29 mouse cellular contexts compared by ENCODE assay signal in the genomic region with DNA sequence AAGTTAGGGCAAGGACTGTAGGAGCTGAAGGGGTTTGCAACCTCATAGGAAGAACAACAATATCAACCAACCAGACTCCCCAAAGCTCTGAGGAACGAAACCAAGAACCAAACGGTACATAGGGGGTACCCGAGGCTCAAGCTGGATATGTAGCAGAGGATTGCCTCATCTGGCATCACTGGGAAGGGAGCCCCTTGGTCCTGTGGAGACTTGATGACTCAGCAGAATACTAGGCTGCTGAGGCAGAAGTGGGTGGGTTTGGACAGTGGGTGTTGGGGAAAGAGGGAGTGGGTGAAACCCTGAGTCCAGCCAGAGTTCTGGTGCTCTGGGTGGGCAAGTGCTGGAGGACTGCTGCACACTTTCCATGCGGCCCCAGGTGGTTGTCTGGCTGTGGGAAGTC. TPM values are rescaled to one million over a fixed set of nuclear protein-coding genes. Genes with fewer than 3 reads are reported as not detected.
DNase-seq lines count a peak whose midpoint lies in the region; ATAC-seq and TF ChIP-seq lines count a peak whose summit lies in the region.
"Had no signal": no experiment of that assay in that cellular context is flagged by ENCODE, and none has a peak within 500 bp of the region (broad histone marks: within the 10 kb centered on the region; RNA-seq: fewer than 3 reads in every experiment).

No protein-coding gene starts in this region.

- no peak for DNase-seq in hindbrain, embryonic 11.5 days (ENCODE audit: low spot score)
- DNase-seq in limb, embryonic 11.5 days (ENCODE audit: low spot score) = no peak
- DNase-seq in limb, embryonic 10.5 days (ENCODE audit: low spot score) = no peak
- DNase-seq in ES-E14 (ENCODE audit: low read depth, low spot score) = no peak
- DNase-seq: adrenal gland, adult 2 months; adrenal gland, postnatal 10 days; adrenal gland, postnatal 25 days; cerebellum, adult 11 months; cerebellum, adult 18-20 months; cerebellum, adult 8-10 months; cerebellum, adult 9-11 months; cerebellum, postnatal 14 days; cerebellum, postnatal 36 days; embryo, embryonic 11 days had no signal

- no peaks in the 10 kb centered on the region for H3K4me1 ChIP-seq in hindbrain, embryonic 12.5 days
- no peaks in the 10 kb centered on the region for H3K4me1 ChIP-seq in hindbrain, embryonic 11.5 days (replicated peaks; ENCODE audit: control insufficient read depth, insufficient read depth, low read length)
- H3K4me1 ChIP-seq in limb, embryonic 11.5 days (ENCODE audit: control insufficient read depth, insufficient read depth, low read length) = no peaks in the 10 kb centered on the region
- H3K4me1 ChIP-seq in limb, embryonic 10.5 days = no peaks in the 10 kb centered on the region
- no peaks in the 10 kb centered on the region for H3K4me1 ChIP-seq in ES-E14 (ENCODE audit: control insufficient read depth in 2 of 2, insufficient read depth in 2 of 2, low read length in 2 of 2, poor library complexity in 1 of 2)
- H3K4me1 ChIP-seq in midbrain, embryonic 16.5 days (ENCODE audit: control insufficient read depth, insufficient read depth, low read length) = no peaks in the 10 kb centered on the region
- H3K4me1 ChIP-seq: embryonic facial prominence, embryonic 13.5 days; embryonic facial prominence, embryonic 15.5 days; forebrain, embryonic 10.5 days; forebrain, embryonic 12.5 days had no signal

- ATAC-seq in hindbrain, embryonic 12.5 days (ENCODE audit: low FRiP score) = peak; percentile 29; the same call in 1 of the 2 replicates
- no peak for ATAC-seq in hindbrain, embryonic 11.5 days (ENCODE audit: low FRiP score)
- peak; percentile 26; the same call in 1 of the 2 replicates for ATAC-seq in limb, embryonic 11.5 days (ENCODE audit: insufficient number of reproducible peaks, low FRiP score, low TSS enrichment, low read depth)
- no peak for ATAC-seq in midbrain, embryonic 16.5 days
- ATAC-seq: forebrain, embryonic 14.5 days; forebrain, embryonic 16.5 days had no signal

- no peaks in the 10 kb centered on the region for H3K9me3 ChIP-seq in hindbrain, embryonic 12.5 days (replicated peaks)
- no peaks in the 10 kb centered on the region for H3K9me3 ChIP-seq in hindbrain, embryonic 11.5 days (ENCODE audit: control insufficient read depth, low read length)
- H3K9me3 ChIP-seq in limb, embryonic 11.5 days (ENCODE audit: control insufficient read depth, low read length) = no peaks in the 10 kb centered on the region
- H3K9me3 ChIP-seq in limb, embryonic 10.5 days (replicated peaks) = no peaks in the 10 kb centered on the region
- no peaks in the 10 kb centered on the region for H3K9me3 ChIP-seq in ES-E14 (ENCODE audit: control insufficient read depth, insufficient read depth, low read depth, low read length)
- no peaks in the 10 kb centered on the region for H3K9me3 ChIP-seq in midbrain, embryonic 16.5 days (replicated peaks; ENCODE audit: control insufficient read depth, low read length, poor library complexity, severe bottlenecking)
- H3K9me3 ChIP-seq: embryonic facial prominence, embryonic 13.5 days; embryonic facial prominence, embryonic 15.5 days; forebrain, embryonic 10.5 days; forebrain, embryonic 12.5 days had no signal

- 83% methylated on average over 4 of the region's 4 CpGs for WGBS in hindbrain, embryonic 12.5 days
- 84% methylated on average over 4 of the region's 4 CpGs for WGBS in hindbrain, embryonic 11.5 days
- 94% methylated on average over 4 of the region's 4 CpGs for WGBS in limb, embryonic 11.5 days
- 87% methylated on average over 4 of the region's 4 CpGs for WGBS in limb, embryonic 10.5 days
- WGBS in midbrain, embryonic 16.5 days = 83% methylated on average over 4 of the region's 4 CpGs

- H3K4me2 ChIP-seq in hindbrain, embryonic 12.5 days (replicated peaks) = no peak overlapping the region
- no peak overlapping the region for H3K4me2 ChIP-seq in hindbrain, embryonic 11.5 days (replicated peaks; ENCODE audit: low read depth, low read length)
- no peak overlapping the region for H3K4me2 ChIP-seq in limb, embryonic 11.5 days (ENCODE audit: low read depth, severe bottlenecking)
- H3K4me2 ChIP-seq in midbrain, embryonic 16.5 days (ENCODE audit: low read length) = no peak overlapping the region
- H3K4me2 ChIP-seq: embryonic facial prominence, embryonic 13.5 days; embryonic facial prominence, embryonic 15.5 days; forebrain, embryonic 12.5 days had no signal

- no peaks in the 10 kb centered on the region for H3K27me3 ChIP-seq in hindbrain, embryonic 12.5 days
- H3K27me3 ChIP-seq in hindbrain, embryonic 11.5 days (ENCODE audit: control insufficient read depth, insufficient read depth, low read length) = no peaks in the 10 kb centered on the region
- no peaks in the 10 kb centered on the region for H3K27me3 ChIP-seq in limb, embryonic 11.5 days (ENCODE audit: control insufficient read depth, insufficient read depth, low read length)
- H3K27me3 ChIP-seq in limb, embryonic 10.5 days (ENCODE audit: low read depth, poor library complexity, severe bottlenecking) = peaks cover 2% of the 10 kb centered on the region; the same call in 1 of the 2 replicates
- no peaks in the 10 kb centered on the region for H3K27me3 ChIP-seq in midbrain, embryonic 16.5 days (ENCODE audit: control insufficient read depth, insufficient read depth, low read depth, low read length)
- H3K27me3 ChIP-seq: forebrain, embryonic 12.5 days had no signal

- H3K36me3 ChIP-seq in hindbrain, embryonic 12.5 days = no peaks in the 10 kb centered on the region
- no peaks in the 10 kb centered on the region for H3K36me3 ChIP-seq in hindbrain, embryonic 11.5 days (ENCODE audit: control insufficient read depth, insufficient read depth, low read length)
- no peaks in the 10 kb centered on the region for H3K36me3 ChIP-seq in limb, embryonic 11.5 days (ENCODE audit: control insufficient read depth, insufficient read depth, low read length)
- H3K36me3 ChIP-seq in limb, embryonic 10.5 days = no peaks in the 10 kb centered on the region
- H3K36me3 ChIP-seq in ES-E14 (ENCODE audit: control insufficient read depth, insufficient read depth, low read length, poor library complexity, severe bottlenecking) = no peaks in the 10 kb centered on the region
- H3K36me3 ChIP-seq in midbrain, embryonic 16.5 days (ENCODE audit: control insufficient read depth, insufficient read depth, low read length) = no peaks in the 10 kb centered on the region
- H3K36me3 ChIP-seq: embryonic facial prominence, embryonic 13.5 days; embryonic facial prominence, embryonic 15.5 days; forebrain, embryonic 10.5 days; forebrain, embryonic 12.5 days had no signal

- H3K9ac ChIP-seq in hindbrain, embryonic 12.5 days = no peak overlapping the region
- no peak overlapping the region for H3K9ac ChIP-seq in hindbrain, embryonic 11.5 days (ENCODE audit: low read depth, low read length)
- H3K9ac ChIP-seq in limb, embryonic 11.5 days (ENCODE audit: low read length) = no peak overlapping the region
- no peak overlapping the region for H3K9ac ChIP-seq in ES-E14 (ENCODE audit: insufficient read depth, low read depth, low read length, poor library complexity, severe bottlenecking)
- H3K9ac ChIP-seq in midbrain, embryonic 16.5 days (ENCODE audit: low read depth, low read length) = no peak overlapping the region
- H3K9ac ChIP-seq: embryonic facial prominence, embryonic 13.5 days; embryonic facial prominence, embryonic 15.5 days; forebrain, embryonic 12.5 days had no signal

- no peak overlapping the region for H3K27ac ChIP-seq in hindbrain, embryonic 12.5 days
- H3K27ac ChIP-seq in hindbrain, embryonic 11.5 days (ENCODE audit: low read depth, low read length) = no peak overlapping the region
- H3K27ac ChIP-seq in limb, embryonic 11.5 days (replicated peaks; ENCODE audit: low read depth, low read length) = no peak overlapping the region
- H3K27ac ChIP-seq in limb, embryonic 10.5 days = no peak overlapping the region
- no peak overlapping the region for H3K27ac ChIP-seq in ES-E14 (ENCODE audit: insufficient read depth, low read depth, low read length, poor library complexity, severe bottlenecking)
- no peak overlapping the region for H3K27ac ChIP-seq in midbrain, embryonic 16.5 days (ENCODE audit: low read length)
- H3K27ac ChIP-seq: embryonic facial prominence, embryonic 13.5 days; embryonic facial prominence, embryonic 15.5 days; forebrain, embryonic 10.5 days; forebrain, embryonic 12.5 days had no signal

- no peak overlapping the region for H3K4me3 ChIP-seq in hindbrain, embryonic 12.5 days
- H3K4me3 ChIP-seq in hindbrain, embryonic 11.5 days (ENCODE audit: low read depth, low read length) = no peak overlapping the region
- no peak overlapping the region for H3K4me3 ChIP-seq in limb, embryonic 11.5 days (ENCODE audit: low read depth, low read length)
- H3K4me3 ChIP-seq in limb, embryonic 10.5 days = no peak overlapping the region
- H3K4me3 ChIP-seq in ES-E14 (ENCODE audit: insufficient read depth in 1 of 2, low read depth in 1 of 2, low read length in 2 of 2, poor library complexity in 1 of 2, severe bottlenecking in 1 of 2) = no peak overlapping the region
- H3K4me3 ChIP-seq in midbrain, embryonic 16.5 days (ENCODE audit: low read depth, low read length) = no peak overlapping the region
- H3K4me3 ChIP-seq: embryonic facial prominence, embryonic 13.5 days; embryonic facial prominence, embryonic 15.5 days; erythroblast, embryonic 14.5 days; forebrain, embryonic 10.5 days; forebrain, embryonic 12.5 days had no signal

- in situ Hi-C loops in ES-E14 (cut with MboI; ENCODE audit: low sequenced_read_pairs in 2 of 2, unreplicated experiment in 2 of 2) = no loop called here

TF ChIP-seq in ES-E14, 5 proteins besides CTCF, POLR2A, EP300 and RAD21:
- TF ChIP-seq MAFK (IDR thresholded peaks at IDR 0.05; ENCODE audit: insufficient read depth, low read depth, low read length) (peak; percentile 72), ZNF384 (IDR thresholded peaks at IDR 0.05; ENCODE audit: low read depth, low read length) (no peak), ZC3H11A (IDR thresholded peaks at IDR 0.05; ENCODE audit: borderline replicate concordance, low read depth, low read length) (no peak), HCFC1 (IDR thresholded peaks at IDR 0.05; ENCODE audit: borderline replicate concordance, insufficient read depth, low read length) (no peak), CHD2 (IDR thresholded peaks at IDR 0.05; ENCODE audit: low read depth, low read length) (no peak)

RNA-seq across cellular contexts. Expression of a gene that starts 47.2 kb away (rescaled TPM):
- not detected in 2 replicates for polyA plus RNA-seq in hindbrain, embryonic 12.5 days (2016; fragmentation: Nextera tagmentation; extraction: Ambion mirVana)
- polyA plus RNA-seq in hindbrain, embryonic 11.5 days (2014; fragmentation: Nextera tagmentation; extraction: Ambion mirVana) = not detected in 2 replicates
- polyA plus RNA-seq in limb, embryonic 11.5 days (2014; fragmentation: Nextera tagmentation; extraction: Ambion mirVana) = not detected in 2 replicates
- polyA plus RNA-seq in limb, embryonic 10.5 days (2016; fragmentation: Nextera tagmentation; extraction: Ambion mirVana) = not detected in 2 replicates
- total RNA-seq in ES-E14 (2012; rRNA removed) = not detected in 2 replicates
- not detected in 2 replicates for polyA plus RNA-seq in midbrain, embryonic 16.5 days (2015; fragmentation: Nextera tagmentation; extraction: Ambion mirVana)
- total RNA-seq: adrenal gland, adult 2 months; adrenal gland, postnatal 10 days; adrenal gland, postnatal 25 days; adrenal gland, postnatal 4 days; common myeloid progenitor, adult 5-6 weeks; MEL had no signal
- polyA plus RNA-seq: adrenal gland, adult 2 months; brain, embryonic 14.5 days; C2C12; embryonic facial prominence, embryonic 11.5 days; embryonic facial prominence, embryonic 13.5 days; embryonic facial prominence, embryonic 15.5 days; erythroblast, embryonic 14.5 days; forebrain, embryonic 12.5 days; forebrain, embryonic 14.5 days; forebrain, embryonic 16.5 days had no signal

Comparison
In these comparisons a context has a peak if more than half of its experiments do, and no peak if none do; other contexts are left out.
1. ATAC-seq: peak in hindbrain, embryonic 12.5 days (single experiment) and limb, embryonic 11.5 days (single experiment); none in hindbrain, embryonic 11.5 days (single experiment) and midbrain, embryonic 16.5 days (single experiment).